Mouse (Mus musculus): Measurements from ENCODE around the gene Usp19.
A peak's percentile ranks its signal among the peaks of the same experiment; 100 is the strongest.

Usp19 gene

DNA sequence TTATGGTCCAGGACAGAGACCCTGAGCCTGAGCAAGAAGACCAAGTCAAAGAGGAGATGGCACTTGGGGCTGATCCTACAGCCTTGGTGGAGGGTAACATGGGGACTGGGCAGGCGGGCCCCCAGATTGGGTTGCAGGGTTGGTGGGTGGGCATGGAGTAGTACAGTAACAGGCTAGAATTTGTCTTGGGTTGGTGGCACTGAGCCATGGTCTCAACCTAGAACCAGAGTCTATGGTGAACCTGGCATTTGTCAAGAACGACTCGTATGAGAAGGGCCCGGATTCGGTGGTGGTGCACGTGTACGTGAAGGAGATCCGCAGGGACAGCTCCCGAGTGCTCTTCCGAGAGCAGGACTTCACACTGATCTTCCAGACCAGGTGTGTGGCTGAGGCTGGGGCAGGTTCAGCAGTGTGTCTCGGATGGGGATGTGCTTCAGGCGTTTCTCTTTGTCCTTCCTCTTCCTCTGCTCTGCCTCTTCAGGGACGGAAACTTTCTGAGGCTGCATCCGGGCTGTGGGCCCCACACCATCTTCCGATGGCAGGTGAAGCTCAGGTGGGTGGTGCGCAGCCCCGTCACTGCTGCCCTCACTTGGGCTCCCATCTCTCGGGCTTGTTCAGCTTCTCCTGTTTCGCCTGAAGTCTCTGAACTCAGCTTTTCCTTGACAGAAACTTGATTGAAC, 3.9 kb downstream of the Usp19 start:
- no peak for DNase-seq (ENCODE audit: low spot score in 2 of 2)

- no peak for DNase-seq (ENCODE audit: low spot score in 2 of 2)
Measured at GRCm38 (mm10) chr9:108494905-108495304, 4.5 kb downstream of the Usp19 start.

- DNase-seq (ENCODE audit: low spot score in 2 of 2): no peak
Measured at GRCm38 (mm10) chr9:108499231-108499630, 8.8 kb downstream of the Usp19 start.

GRCm38 (mm10) chr9:108499943-108500342, 9.5 kb downstream of the Usp19 start:
- no peak for DNase-seq (ENCODE audit: low spot score in 2 of 2)

GRCm38 (mm10) chr9:108506901-108507300, 16.5 kb downstream of the Usp19 start:
- no peak for DNase-seq (ENCODE audit: low spot score in 2 of 2)

- peak; percentile 88 to 89 for DNase-seq (ENCODE audit: low spot score in 2 of 2)
Measured at GRCm38 (mm10) chr9:108507619-108508434, 17.4 kb downstream of the Usp19 start, which contains the start of gene Qars. TSS of gene Qars (plus strand) at chr9:108507706.

DNA sequence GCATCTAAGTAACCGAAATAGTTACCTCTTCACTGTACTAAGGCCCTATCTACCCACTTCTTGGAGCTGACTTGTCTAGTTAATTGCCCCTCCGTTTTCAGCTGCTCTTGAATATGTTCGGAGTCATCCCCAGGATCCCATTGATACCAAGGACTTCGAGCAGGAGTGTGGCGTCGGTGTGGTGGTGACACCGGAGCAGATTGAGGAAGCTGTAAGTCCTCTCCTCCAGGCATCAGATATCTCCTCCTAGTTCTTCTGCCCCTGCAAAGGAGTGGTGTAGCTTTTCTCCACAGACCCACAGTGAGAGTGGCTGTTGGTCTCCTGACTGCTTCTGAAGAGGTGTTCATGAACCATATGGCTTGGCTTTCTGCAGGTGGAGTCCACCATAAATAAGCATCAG, 18.4 kb downstream of the Usp19 start:
- DNase-seq (ENCODE audit: low spot score in 2 of 2): no peak

DNA sequence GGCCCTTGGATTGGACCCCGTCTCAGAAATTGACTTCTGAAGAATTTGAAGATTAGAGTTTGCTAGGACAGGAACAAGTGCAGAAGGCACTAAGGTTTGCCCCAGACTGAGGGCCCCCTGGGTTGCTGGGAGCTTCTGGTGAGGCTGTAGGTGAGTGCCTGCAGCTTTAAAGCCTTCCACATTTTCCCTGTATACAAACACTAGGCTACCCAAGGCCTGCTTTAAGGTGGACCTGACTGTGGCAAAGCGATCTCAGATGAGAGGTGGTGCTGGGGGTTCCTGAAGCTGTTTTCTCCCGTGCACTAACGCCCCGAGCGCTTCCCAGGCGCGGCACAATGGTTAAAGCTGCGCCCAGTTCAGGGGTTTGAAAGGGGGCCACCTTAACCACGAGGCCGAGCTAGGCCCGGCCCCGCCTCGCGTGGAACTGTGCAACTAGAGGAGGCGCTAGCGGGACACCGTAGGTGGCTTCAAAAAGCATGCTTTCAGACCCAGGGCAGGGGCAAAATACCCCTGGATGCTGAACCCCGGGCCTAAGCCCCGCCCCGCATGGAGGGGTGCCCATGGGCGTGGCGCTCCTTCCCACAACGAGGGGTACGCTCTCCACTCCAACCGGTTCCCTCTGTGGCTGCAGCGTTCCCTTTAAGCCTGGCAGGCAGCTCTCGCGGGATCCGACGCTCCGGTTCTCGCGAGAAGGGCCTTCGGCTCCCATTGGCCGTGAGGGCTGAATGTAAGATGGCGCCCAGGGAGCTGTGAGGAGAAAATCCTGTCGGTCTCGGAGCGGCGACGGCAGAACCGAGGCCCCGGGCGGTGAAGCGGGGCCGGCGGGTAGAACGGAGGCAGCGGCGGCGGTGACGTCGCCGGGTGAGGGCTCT, 26.2 kb downstream of the Usp19 start, which contains the start of gene Qrich1:
TSS of gene Qrich1 (plus strand) at position 427 of the 872 bp plus-strand sequence.
- DNase-seq (ENCODE audit: low spot score in 2 of 2): peak; percentile 90 to 93

GRCm38 (mm10) chr9:108517253-108517930, 27.0 kb downstream of the Usp19 start:
- DNase-seq (ENCODE audit: low spot score in 2 of 2): peak; percentile 60 to 61

- peak in 1 of 2 experiments; percentile 19 for DNase-seq (ENCODE audit: low spot score in 2 of 2)
Measured at GRCm38 (mm10) chr9:108517931-108518332, 27.5 kb downstream of the Usp19 start.

DNA sequence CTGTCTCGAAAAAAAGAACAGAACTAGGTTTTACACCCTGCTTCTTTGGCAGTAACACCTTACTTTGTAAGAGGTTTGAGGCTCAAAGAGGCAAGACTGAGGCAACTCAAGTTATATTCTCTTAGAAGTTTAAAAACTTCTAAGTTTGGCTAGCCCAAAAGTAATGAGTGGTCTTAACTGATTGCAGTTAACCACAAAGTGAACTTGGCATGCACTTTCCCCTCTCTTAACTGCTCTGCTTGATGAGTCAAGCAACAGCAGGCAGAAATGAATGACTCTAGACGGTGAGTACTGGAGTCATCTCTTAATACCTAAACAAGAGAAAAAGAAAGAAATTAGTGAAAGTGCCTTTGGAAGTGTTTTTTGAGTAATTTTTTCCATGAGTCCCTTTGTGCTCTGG, 31.2 kb downstream of the Usp19 start:
- DNase-seq (ENCODE audit: low spot score in 2 of 2): no peak

DNA sequence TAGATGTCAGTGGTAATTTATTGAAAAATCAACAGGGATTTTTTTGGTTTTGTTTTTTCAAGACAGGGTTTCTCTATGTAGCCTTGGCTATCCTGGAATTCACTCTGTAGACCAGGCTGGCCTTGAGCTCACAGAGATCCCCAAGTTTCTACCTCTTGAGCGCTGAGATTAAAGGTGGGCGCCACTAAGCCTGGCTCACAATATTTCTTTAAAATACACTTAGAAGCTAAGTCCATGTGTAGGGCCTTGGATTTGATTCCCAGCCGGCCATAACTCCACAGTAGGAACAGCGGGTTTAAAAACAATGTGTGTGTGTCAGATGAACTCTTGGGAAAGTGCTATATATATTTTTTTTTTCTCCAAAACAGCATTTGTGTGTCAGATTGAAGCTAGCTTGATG, 32.9 kb downstream of the Usp19 start:
- no peak for DNase-seq (ENCODE audit: low spot score in 2 of 2)

DNA sequence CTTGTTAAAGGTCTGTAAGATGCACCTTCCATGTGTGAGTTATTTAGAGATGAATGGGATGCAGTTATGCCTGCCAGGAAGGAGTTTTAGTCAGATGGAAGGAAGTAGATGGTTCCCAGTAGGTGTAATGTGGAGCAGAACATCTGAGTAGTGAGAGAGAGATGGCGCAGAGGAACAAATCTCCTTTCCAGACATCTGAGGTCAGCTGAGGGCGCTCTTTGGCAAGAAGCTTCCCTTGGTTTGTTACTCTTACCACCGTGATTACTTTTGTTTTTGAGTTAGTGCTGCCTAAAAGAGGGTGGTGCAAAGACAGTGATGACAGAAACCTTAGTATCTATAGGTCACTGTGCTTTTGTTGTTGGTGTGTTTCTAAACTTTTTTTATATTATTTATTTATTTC, 35.0 kb downstream of the Usp19 start:
- DNase-seq (ENCODE audit: low spot score in 2 of 2): no peak

GRCm38 (mm10) chr9:108530954-108531353, 40.6 kb downstream of the Usp19 start:
- no peak for DNase-seq (ENCODE audit: low spot score in 2 of 2)

DNA sequence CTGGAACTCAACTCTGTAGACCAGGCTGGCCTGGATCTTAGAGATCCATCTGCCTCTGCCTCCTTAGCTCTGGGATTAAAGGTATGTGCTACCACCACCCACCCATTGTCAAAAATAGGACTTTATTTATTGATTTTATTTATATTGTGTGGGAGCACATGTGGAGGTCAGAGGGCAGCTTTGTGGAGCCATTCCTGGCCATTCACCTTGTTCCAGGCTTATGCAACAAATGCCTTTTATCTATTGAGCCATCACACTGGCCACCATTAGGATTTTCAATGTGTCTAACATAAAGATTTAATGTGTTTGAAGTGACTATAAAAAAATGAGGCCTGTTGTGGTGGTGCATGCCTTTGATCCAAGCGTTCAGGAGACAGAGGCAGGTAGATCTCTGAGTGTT, 41.1 kb downstream of the Usp19 start:
- DNase-seq (ENCODE audit: low spot score in 2 of 2): no peak

GRCm38 (mm10) chr9:108540846-108541245, 50.4 kb downstream of the Usp19 start:
- no peak for DNase-seq (ENCODE audit: low spot score in 2 of 2)

DNA sequence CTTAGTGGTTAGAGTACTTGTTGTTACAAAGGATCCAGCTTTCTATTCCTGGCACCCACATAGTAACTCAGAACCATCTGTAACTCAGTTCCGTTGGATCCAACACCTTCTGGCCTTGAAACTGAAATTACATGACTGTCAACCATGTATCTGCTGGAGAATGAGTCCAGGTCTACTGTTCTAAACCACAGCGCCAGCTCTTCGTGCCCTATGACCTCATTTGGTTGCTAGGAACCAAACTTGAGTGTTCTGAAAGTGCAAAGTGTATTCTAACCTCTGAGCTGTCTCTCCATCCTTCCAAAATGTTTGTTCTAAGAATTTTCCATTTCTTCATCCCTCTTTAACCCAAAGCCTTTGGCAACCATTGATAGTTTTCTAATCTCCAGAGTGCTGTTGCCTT, 55.6 kb downstream of the Usp19 start:
- no peak for DNase-seq (ENCODE audit: low spot score in 2 of 2)

DNA sequence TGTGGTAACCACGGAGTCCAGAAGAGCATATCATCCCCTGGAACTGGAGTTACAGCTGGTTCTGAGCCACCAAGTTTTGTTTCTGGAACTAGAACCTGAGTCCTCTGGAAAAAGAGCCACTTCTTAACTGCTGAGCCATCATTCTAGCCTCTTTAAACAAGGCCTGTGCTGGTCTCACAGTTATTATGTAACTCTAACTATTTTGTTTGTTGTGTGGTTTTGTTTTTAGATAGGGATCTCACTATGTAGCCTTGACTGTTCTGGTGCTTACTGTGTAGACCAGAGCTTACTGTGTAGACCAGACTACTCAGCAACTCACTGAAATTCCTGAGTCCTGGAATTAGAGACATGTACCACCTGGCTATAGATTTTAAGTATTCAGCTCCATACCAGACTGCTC, 56.5 kb downstream of the Usp19 start:
- DNase-seq (ENCODE audit: low spot score in 2 of 2): no peak
